Mouse (Mus musculus): ENCODE data around the gene Gm42417. TPM values are rescaled to one million over a fixed set of nuclear protein-coding genes. Genes with fewer than 3 reads are reported as not detected.

Gm42417 gene
- total RNA-seq, 4 experiments from 2014 or later, result 132 to 332 (median 244) TPM

GRCm38 (mm10) chr1:36564101-36564500 is 24.9 kb upstream of the Gm42417 start:
- DNase-seq (ENCODE audit: low spot score), result peak; percentile 74

- DNase-seq (ENCODE audit: low spot score), result no peak
These were observed 24.4 kb upstream of the Gm42417 start for GRCm38 (mm10) chr1:36563632-36564031.

- DNase-seq (ENCODE audit: low spot score), result no peak
These were observed 24.0 kb upstream of the Gm42417 start for GRCm38 (mm10) chr1:36563197-36563596.

- DNase-seq (ENCODE audit: low spot score), result no peak
These were observed 23.2 kb upstream of the Gm42417 start for GRCm38 (mm10) chr1:36562388-36562787.

- DNase-seq (ENCODE audit: low spot score), result peak; percentile 74
These were observed 21.7 kb upstream of the Gm42417 start for GRCm38 (mm10) chr1:36560903-36561302.

- DNase-seq (ENCODE audit: low spot score), result no peak
These were observed 20.7 kb upstream of the Gm42417 start for GRCm38 (mm10) chr1:36559888-36560287.

GRCm38 (mm10) chr1:36559256-36559655 is 20.0 kb upstream of the Gm42417 start:
- DNase-seq (ENCODE audit: low spot score), result no peak

- no peak for DNase-seq (ENCODE audit: low spot score)
These were observed 19.1 kb upstream of the Gm42417 start, which contains the start of gene Sema4c for GRCm38 (mm10) chr1:36558031-36558993. Sema4c (minus strand) TSS chr1:36558349.

GRCm38 (mm10) chr1:36557457-36558011 is 18.3 kb upstream of the Gm42417 start:
- peak; percentile 87 for DNase-seq (ENCODE audit: low spot score)

GRCm38 (mm10) chr1:36556553-36557456 is 17.6 kb upstream of the Gm42417 start:
- DNase-seq (ENCODE audit: low spot score), result peak; percentile 92

GRCm38 (mm10) chr1:36555798-36556395 is 16.7 kb upstream of the Gm42417 start:
- DNase-seq (ENCODE audit: low spot score), result no peak

GRCm38 (mm10) chr1:36554633-36555399 is 15.6 kb upstream of the Gm42417 start:
- no peak for DNase-seq (ENCODE audit: low spot score)

GRCm38 (mm10) chr1:36552506-36552905 is 13.3 kb upstream of the Gm42417 start:
- DNase-seq (ENCODE audit: low spot score), result no peak

- no peak for DNase-seq (ENCODE audit: low spot score)
These were observed 12.7 kb upstream of the Gm42417 start for GRCm38 (mm10) chr1:36551904-36552303.

- DNase-seq (ENCODE audit: low spot score), result no peak
These were observed 11.0 kb upstream of the Gm42417 start for GRCm38 (mm10) chr1:36550075-36550863.

- DNase-seq (ENCODE audit: low spot score), result no peak
These were observed 10.3 kb upstream of the Gm42417 start for GRCm38 (mm10) chr1:36549491-36549890.

- no peak for DNase-seq (ENCODE audit: low spot score)
These were observed 9.5 kb upstream of the Gm42417 start for GRCm38 (mm10) chr1:36548771-36549170.

- no peak for DNase-seq (ENCODE audit: low spot score)
These were observed 8.9 kb upstream of the Gm42417 start for GRCm38 (mm10) chr1:36547981-36548598.

- DNase-seq (ENCODE audit: low spot score), result peak; percentile 99
These were observed 7.8 kb upstream of the Gm42417 start, which contains the start of gene Ankrd39 for GRCm38 (mm10) chr1:36546888-36547471. Ankrd39 (minus strand) TSS chr1:36547445.
